Mouse (Mus musculus) bone marrow, adult 2 months (tissue): Measurements from ENCODE around the gene Dll1. TPM values are rescaled to one million over a fixed set of nuclear protein-coding genes. Genes with fewer than 3 reads are reported as not detected.

Source experiments
- H3K27ac ChIP-seq: fragments of 200-500 bp; 2 replicates; pipeline ENCODE4 v1.5.1; 2012; ENCODE audit warnings: low read depth, mild to moderate bottlenecking, control low read depth, inconsistent platforms, low read length; ENCODE audit not compliant: control insufficient read depth, poor library complexity, insufficient read depth
- H3K4me1 ChIP-seq: fragments of 200-500 bp; 2 replicates; pipeline ENCODE4 v1.6.1; 2011; ENCODE audit warnings: low read length; ENCODE audit not compliant: control insufficient read depth, insufficient read depth
- H3K4me3 ChIP-seq: fragments of 200-500 bp; replicated peaks from 2 replicates; pipeline ENCODE3; 2011; ENCODE audit warnings: mild to moderate bottlenecking, low read depth, low read length, control low read depth; ENCODE audit not compliant: control insufficient read depth
- CTCF ChIP-seq: fragments of 200-500 bp; IDR thresholded peaks from 2 replicates; pipeline ENCODE4 v1.5.1; 2011; ENCODE audit warnings: low read length, control low read depth; ENCODE audit not compliant: control insufficient read depth, insufficient read depth
- POLR2A ChIP-seq: fragments of 200-500 bp; IDR thresholded peaks from 2 replicates; pipeline ENCODE4 v1.6.1; 2011; ENCODE audit warnings: low read depth, mild to moderate bottlenecking, control low read depth, low read length, borderline replicate concordance; ENCODE audit not compliant: control insufficient read depth
- WGBS: fragments of 180-500 bp; shearing (Covaris S2); methylation state at CpG from one replicate; pipeline ENCODE4 v1.1.7; 2018; 5-methylcytosine and 5-hydroxymethylcytosine counted together
- polyA plus RNA-seq: library from polyadenylated mRNA; stranded (reverse); fragments of >200 nt; gene quantifications from 2 replicates; pipeline ENCODE4 v1.2.4, GENCODE M21; 2011; ENCODE audit warnings: low replicate concordance; ENCODE audit not compliant: missing spikeins, insufficient read depth, insufficient read length

Dll1 gene
- polyA plus RNA-seq, 1 experiment: 3.0 TPM

DNA sequence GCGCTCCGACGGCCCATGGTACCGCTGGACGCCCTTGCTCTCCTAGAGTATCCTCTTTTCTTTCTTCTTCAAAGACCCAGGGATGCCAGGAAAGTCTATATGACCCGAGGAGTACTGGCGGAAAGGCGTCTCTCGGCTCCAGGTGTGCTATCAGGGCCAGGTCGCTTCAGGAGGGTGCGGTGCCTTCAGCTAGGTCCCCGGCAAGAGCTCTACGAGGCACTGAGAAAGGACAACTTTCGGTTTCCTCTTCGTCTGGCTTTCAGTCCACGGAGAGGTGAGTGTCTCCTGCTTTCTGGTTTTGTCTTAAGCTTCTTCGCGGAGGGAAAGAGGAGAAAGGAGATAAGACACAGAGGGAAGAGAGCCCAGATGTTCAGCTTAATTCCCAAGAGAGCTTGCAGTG is 1.4 kb downstream of the Dll1 start:
- no peak for TF ChIP-seq POLR2A
- no peak for TF ChIP-seq CTCF
- WGBS: under 1% methylated on average over 18 of the region's 18 CpGs
- Histone ChIP-seq H3K4me1 (no peaks in the 10 kb centered on the region), H3K27ac (no peak overlapping the region), H3K4me3 (peak overlapping the region; percentile 74)

DNA sequence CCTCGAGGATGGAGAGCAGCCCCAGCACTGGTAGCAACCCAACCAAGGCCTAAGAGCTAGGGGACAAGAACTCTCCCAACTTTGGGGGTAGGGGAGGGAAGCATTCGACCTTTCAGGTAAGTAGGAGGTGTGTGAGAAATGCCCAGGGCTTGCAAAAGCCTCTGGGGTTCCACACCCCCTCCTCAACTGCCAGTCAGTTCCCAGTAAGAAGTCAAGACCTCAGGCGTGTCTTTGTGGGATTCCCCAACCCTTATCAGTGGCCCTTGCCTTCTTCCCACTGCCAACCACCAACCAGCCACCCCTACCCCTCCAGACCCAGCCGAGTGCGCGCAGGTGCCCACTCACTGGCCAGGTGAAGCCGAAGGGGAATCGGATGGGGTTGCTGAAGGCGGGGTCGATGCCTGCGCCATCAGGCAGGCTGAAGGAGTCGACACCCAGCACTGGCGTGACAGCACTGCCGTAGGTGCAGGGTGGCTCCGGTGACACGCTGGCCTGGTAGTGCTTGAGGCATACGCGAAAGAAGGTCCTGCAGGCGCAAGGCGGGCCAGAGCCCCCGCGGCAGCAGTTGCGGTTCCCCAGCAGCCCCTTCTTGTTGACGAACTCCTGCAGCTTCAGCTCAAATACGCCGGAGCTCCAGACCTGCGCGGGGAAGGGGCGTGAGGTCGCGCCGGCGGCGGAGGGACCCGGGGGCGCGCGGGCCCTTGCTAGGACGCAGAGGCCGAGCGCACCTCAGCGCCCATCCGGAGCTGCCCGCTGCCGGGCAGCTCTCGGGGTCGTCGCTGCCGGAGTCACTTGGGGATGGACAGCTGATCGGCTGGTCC is 2.1 kb downstream of the Dll1 start:
- no peak for TF ChIP-seq CTCF
- TF ChIP-seq POLR2A: peak; percentile 17; the same call in 1 of the 2 replicates
- peak overlapping the region; percentile 74 for H3K4me3 ChIP-seq

DNA sequence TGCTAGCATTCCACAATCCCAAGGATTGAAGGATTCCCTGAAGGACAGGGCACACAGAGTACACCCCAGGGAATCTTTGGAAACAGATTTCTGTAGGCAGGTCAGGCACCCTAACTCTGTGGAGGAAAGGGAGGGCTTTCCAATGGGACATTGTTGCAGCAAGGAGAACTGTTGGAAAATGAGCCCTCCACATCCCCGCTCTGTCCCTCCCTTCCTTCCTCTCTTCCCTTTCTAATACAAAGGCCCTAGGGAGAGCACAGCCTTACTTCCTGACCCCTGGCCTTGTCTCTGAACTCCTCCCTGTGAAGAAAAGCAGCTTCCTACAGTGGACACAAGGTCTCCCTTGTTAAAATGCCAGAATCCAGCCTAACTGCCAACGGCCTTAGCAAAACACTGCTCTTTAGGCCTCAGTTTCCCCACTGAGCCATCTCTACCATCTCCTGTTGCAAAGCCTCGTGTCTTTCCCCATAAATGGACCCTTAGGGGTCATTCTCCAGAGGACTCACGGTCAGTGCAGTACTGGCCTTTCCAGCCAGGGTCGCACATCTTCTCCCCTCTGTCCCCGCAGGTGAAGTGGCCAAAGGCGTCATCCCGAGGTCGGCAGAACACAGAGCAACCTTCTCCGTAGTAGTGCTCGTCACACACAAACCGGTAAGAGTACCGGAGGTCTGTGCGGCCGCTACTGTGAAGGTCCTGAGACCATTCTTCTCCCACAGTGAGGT is 3.6 kb downstream of the Dll1 start:
- no peak for TF ChIP-seq POLR2A
- TF ChIP-seq CTCF: no peak
- WGBS: 81% methylated on average over 15 of the region's 15 CpGs
- no peak overlapping the region for H3K4me3 ChIP-seq
- no peak overlapping the region for H3K27ac ChIP-seq
- H3K4me1 ChIP-seq: no peaks in the 10 kb centered on the region

More for the DNA sequence above, 2.1 kb downstream of the Dll1 start:
- WGBS: 3% methylated on average over 50 of the region's 50 CpGs
- no peaks in the 10 kb centered on the region for H3K4me1 ChIP-seq
- H3K27ac ChIP-seq: peak overlapping the region; percentile 10; the same call in 1 of the 2 replicates

DNA sequence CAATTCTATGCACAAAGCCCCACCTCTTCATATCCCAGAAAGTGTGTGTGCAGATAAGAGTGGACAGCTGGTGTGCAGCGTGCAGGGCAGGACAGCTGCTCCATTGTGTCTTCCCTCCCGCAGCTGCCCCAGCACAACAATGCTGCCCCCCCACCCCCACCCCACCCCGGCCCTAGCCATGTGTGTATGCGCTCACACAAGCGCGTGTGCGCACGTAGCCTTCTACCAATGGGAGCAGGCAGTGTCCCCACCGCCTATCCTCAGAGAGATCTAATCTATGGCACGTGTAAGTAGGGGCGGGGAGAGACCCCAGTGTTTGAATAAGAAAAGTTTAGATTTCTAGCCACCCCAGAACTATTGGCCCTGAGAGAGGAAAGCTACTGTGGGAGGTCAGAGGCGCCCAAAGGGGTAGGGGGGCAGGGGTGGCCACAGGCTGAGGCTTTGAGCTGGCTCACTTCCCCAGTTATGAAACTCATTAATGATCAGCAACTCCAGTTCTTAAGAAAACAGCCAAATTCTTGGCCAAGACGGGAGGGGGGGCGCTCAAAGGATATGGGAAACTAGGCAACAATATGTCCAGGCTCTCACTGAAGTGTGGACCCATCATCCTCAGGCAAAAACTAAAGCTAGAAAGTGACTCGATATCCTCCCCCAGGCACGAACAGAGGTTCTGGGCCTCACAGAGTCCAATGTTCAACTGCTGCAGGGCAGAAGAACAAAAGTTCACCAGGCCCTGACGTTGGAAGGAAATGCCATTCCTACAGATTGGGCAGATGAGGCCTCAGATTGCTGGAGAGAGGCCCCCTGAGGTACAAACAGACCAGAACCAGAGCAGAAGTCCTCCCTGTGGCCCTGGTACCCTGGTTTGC is 4.5 kb downstream of the Dll1 start:
- WGBS: 58% methylated on average over 17 of the region's 17 CpGs
- TF ChIP-seq POLR2A (no peak), CTCF (no peak)
- no peak overlapping the region for H3K4me3 ChIP-seq
- H3K4me1 ChIP-seq: no peaks in the 10 kb centered on the region
- no peak overlapping the region for H3K27ac ChIP-seq

DNA sequence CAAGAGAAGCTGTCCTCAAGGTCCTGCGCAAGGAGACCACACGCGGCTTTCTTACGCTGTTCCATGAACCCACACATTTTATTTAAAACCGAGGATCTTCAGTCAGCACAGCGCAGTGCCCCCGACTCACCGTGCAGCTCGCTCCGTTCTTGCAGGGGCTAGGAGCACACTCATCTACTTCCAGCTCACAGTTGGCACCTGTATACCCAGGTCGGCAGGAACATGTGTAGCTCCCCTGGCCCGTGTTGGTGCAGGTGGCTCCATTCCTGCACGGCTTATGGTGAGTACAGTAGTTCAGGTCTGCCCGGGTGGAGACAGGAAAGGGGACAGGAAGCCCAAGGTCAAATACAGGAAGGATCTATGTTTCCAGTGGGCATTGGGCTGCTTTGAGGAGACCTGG is 6.3 kb downstream of the Dll1 start:
- TF ChIP-seq POLR2A: no peak
- no peak for TF ChIP-seq CTCF
- 64% methylated on average over 14 of the region's 14 CpGs for WGBS
- Histone ChIP-seq H3K4me1 (no peaks in the 10 kb centered on the region), H3K27ac (no peak overlapping the region), H3K4me3 (no peak overlapping the region)

DNA sequence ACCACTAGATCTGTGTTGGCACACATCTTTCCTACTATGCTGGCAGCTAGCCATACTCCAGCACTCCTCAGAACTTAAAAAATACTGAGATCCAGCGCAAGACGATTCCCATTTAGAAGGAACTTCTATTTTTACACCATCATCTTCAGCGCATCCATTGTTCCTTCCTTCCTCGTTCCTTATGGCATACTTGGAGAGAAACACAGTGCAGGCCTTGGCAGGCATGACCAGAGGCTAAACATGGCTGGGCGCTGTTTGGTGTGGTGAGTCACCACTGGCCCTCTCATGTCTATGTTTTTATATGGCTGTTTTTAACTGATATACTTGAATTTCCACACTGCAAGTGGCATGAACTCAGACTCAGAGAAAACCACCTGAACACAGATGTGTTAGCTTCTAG is 11.0 kb downstream of the Dll1 start:
- TF ChIP-seq POLR2A: no peak
- no peak for TF ChIP-seq CTCF
- Histone ChIP-seq H3K27ac (no peak overlapping the region), H3K4me3 (no peak overlapping the region), H3K4me1 (no peaks in the 10 kb centered on the region)
- 69% methylated on average over 5 of the region's 5 CpGs for WGBS

DNA sequence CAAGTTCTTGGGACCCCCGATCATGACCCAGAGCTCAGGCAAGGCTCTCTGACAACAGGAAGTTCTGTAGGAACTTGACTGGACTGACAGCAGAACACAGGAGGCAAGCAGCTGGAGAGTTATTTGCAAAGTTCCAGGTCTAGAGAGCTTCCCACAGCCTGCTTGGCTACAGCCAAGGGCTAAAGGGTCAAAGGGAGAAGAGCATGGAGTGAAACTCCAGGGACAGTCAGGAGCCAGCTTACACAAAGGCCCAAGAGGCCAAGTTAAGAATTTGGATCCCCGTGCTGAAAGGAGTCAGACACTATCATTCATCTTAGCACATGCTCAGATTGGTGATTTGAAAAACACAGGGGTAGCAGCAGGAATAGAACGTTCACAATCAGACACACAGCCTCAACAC is 13.0 kb downstream of the Dll1 start:
- no peak overlapping the region for H3K4me3 ChIP-seq
- TF ChIP-seq POLR2A: no peak
- H3K4me1 ChIP-seq: no peaks in the 10 kb centered on the region
- 53% methylated on average over 3 of the region's 3 CpGs for WGBS
- no peak overlapping the region for H3K27ac ChIP-seq

DNA sequence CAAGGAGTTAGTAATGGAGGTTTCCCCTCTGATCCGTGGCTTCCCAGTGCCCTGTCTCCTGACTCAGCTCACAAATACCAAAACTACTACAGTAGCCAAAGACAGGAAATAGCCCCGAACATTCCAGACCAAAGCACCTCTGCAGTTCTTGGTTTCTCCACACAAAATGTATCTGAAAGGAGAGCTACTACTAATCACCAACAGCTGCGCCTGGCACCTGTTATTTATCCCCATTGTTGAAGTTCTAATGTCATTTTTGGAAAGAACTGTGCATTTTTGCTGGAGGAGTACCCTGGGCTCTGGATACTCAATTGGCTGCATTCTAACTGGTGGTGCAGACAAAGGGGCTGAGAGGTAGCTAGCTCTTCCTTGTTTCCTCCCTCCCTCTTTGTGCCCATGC is 19.6 kb downstream of the Dll1 start:
- TF ChIP-seq CTCF (no peak), POLR2A (no peak)
- Histone ChIP-seq H3K27ac (no peak overlapping the region), H3K4me1 (no peaks in the 10 kb centered on the region; the same call in 1 of the 2 replicates), H3K4me3 (no peak overlapping the region)
- 63% methylated on average over 3 of the region's 3 CpGs for WGBS
